Mouse (Mus musculus): ENCODE results near the gene Itgb2. TPM values are rescaled to one million over a fixed set of nuclear protein-coding genes. Genes with fewer than 3 reads are reported as not detected.

Gene Itgb2
- polyA plus RNA-seq, 1 experiment from 2014 or later = 10.3 TPM

DNA sequence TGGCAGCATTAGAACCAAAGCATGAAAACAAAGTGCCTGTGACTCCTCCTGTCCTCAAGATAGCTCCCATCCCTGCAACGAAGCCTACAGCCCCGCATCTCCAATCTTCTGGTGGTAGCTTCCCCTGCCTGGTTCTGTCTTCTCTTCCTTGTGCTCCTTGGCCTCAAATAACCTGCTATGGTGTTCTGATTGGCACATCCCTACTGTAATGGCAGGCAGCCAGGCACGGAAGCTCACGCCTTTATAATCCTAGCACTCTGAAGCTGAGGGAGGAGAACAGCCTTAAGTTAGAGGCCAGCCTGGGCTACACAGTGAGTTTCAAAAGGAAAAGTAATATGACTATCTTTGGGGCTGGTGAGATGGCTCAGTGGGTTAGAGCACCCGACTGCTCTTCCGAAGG lies 25.9 kb upstream of the Itgb2 start:
- no peak for DNase-seq
- Histone ChIP-seq H3K9ac (no peak overlapping the region), H3K27ac (no peak overlapping the region), H3K27me3 (no peaks in the 10 kb centered on the region), H3K4me2 (no peak overlapping the region), H3K36me3 (peaks cover 85% of the 10 kb centered on the region), H3K4me1 (replicated peaks) (peaks cover 10% of the 10 kb centered on the region), H3K4me3 (replicated peaks) (no peak overlapping the region), H3K9me3 (replicated peaks) (no peaks in the 10 kb centered on the region)
- WGBS (ENCODE audit: insufficient replicate concordance) = 84% methylated on average over 6 of the region's 6 CpGs
- no peak for ATAC-seq (ENCODE audit: low read depth)

GRCm38 (mm10) chr10:77506526-77506925 lies 23.5 kb upstream of the Itgb2 start:
- Histone ChIP-seq H3K4me1 (replicated peaks) (peaks cover 22% of the 10 kb centered on the region), H3K36me3 (peaks cover 84% of the 10 kb centered on the region), H3K9ac (no peak overlapping the region), H3K4me3 (replicated peaks) (no peak overlapping the region), H3K27me3 (no peaks in the 10 kb centered on the region), H3K27ac (no peak overlapping the region), H3K9me3 (replicated peaks) (no peaks in the 10 kb centered on the region), H3K4me2 (no peak overlapping the region)
- 80% methylated on average over 5 of the region's 5 CpGs for WGBS (ENCODE audit: insufficient replicate concordance)
- no peak for DNase-seq
- ATAC-seq (ENCODE audit: low read depth) = no peak

DNA sequence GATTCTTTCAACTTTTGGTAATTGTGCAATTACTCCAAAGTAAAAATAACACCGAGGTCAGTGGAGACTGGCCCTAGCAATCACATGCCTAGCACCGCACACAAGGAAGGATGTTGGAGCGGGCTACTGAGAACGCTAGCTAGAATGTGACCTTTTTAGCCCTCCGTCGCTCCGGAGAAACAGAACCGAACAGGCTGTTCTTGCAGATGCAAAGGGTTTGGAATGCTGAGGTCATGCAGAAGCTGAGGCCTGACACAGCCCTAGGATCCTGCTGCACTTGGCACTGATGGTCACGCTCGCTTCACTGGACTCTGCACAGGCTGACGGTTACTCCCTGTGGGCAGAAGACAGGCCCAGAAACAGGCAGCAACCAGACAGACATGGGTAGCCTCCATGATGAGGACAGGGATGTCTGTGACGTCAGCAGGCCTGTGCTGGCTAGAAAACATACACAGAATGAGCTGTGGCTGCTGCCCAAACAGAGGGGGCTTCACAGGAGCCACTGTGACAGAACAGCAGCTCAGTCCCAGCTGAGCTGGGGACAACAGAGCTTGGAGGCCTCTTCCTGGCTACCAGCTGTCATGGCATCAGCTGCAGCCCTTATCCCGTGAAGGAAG lies 23.0 kb upstream of the Itgb2 start:
- no peak for ATAC-seq (ENCODE audit: low read depth)
- no peak overlapping the region for H3K27ac ChIP-seq
- 84% methylated on average over 13 of the region's 13 CpGs for WGBS (ENCODE audit: insufficient replicate concordance)

GRCm38 (mm10) chr10:77507779-77508178 lies 22.3 kb upstream of the Itgb2 start:
- Histone ChIP-seq H3K27ac (no peak overlapping the region), H3K27me3 (no peaks in the 10 kb centered on the region), H3K4me2 (no peak overlapping the region), H3K36me3 (peaks cover 88% of the 10 kb centered on the region), H3K9me3 (replicated peaks) (no peaks in the 10 kb centered on the region), H3K9ac (no peak overlapping the region), H3K4me1 (replicated peaks) (peaks cover 25% of the 10 kb centered on the region), H3K4me3 (replicated peaks) (no peak overlapping the region)
- ATAC-seq (ENCODE audit: low read depth) (no peak), DNase-seq (no peak)
- WGBS (ENCODE audit: insufficient replicate concordance) = 85% methylated on average over 4 of the region's 4 CpGs

More for the DNA sequence above, 23.0 kb upstream of the Itgb2 start:
- no peaks in the 10 kb centered on the region for H3K27me3 ChIP-seq
- no peak overlapping the region for H3K4me3 ChIP-seq (replicated peaks)
- H3K9me3 ChIP-seq (replicated peaks) = no peaks in the 10 kb centered on the region
- DNase-seq = no peak
- peaks cover 84% of the 10 kb centered on the region for H3K36me3 ChIP-seq
- H3K4me2 ChIP-seq = no peak overlapping the region
- H3K9ac ChIP-seq = no peak overlapping the region
- H3K4me1 ChIP-seq (replicated peaks) = peaks cover 25% of the 10 kb centered on the region

GRCm38 (mm10) chr10:77508744-77509143 lies 21.3 kb upstream of the Itgb2 start:
- Histone ChIP-seq H3K27me3 (no peaks in the 10 kb centered on the region), H3K9me3 (replicated peaks) (no peaks in the 10 kb centered on the region), H3K36me3 (peaks cover 88% of the 10 kb centered on the region), H3K9ac (no peak overlapping the region), H3K4me1 (replicated peaks) (peaks cover 25% of the 10 kb centered on the region), H3K4me2 (no peak overlapping the region), H3K4me3 (replicated peaks) (no peak overlapping the region), H3K27ac (no peak overlapping the region)
- ATAC-seq (ENCODE audit: low read depth) (no peak), DNase-seq (no peak)
- WGBS (ENCODE audit: insufficient replicate concordance) = 89% methylated on average over 3 of the region's 3 CpGs

DNA sequence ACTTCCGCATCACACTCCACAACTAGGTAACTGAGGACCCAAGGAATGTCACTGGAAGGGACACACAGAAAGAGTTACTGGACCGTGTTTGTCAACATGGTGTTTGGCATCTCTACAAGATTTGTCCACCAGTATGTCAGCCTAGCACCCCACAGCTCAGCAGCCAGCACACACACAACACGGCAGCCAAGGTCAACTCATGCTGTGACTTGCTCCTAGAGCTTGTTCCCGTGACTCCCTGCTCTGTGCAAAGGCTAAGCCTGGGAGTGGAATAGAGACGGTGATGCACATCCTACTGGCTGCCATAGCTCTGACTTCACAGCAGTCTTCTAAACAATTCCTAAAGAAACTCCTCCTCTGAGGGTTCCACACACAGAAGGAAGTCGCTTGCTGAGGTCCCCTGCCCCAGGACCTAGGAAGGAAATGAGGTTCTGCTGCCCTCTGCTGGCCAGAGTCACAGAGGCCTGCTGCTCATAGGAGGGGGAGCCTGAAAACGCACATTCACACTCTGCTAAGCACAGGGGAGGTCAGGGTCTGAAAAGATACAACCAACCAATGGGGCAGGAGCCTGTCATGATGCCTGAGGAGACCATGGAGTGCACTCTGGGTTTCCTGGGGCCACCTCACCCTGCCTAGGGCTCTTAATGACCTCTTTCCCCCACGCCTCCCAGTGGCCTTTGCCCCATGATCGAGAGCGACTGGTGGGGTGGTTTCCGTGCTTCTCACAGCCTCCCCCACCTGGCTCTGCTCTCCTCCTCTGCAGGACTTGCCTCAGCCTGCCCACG lies 20.5 kb upstream of the Itgb2 start:
- ATAC-seq (ENCODE audit: low read depth) = peak; percentile 66
- Histone ChIP-seq H3K27me3 (no peaks in the 10 kb centered on the region), H3K9ac (no peak overlapping the region), H3K36me3 (peaks cover 88% of the 10 kb centered on the region), H3K4me2 (no peak overlapping the region), H3K9me3 (replicated peaks) (no peaks in the 10 kb centered on the region), H3K4me1 (replicated peaks) (peaks cover 31% of the 10 kb centered on the region), H3K4me3 (replicated peaks) (no peak overlapping the region), H3K27ac (peak overlapping the region; percentile 54)
- WGBS (ENCODE audit: insufficient replicate concordance) = 53% methylated on average over 12 of the region's 12 CpGs
- peak; percentile 50 for DNase-seq

GRCm38 (mm10) chr10:77510225-77510982 lies 19.6 kb upstream of the Itgb2 start:
- ATAC-seq (ENCODE audit: low read depth) = 0 out of 2 replicates have a peak, but pooled peaks have one; percentile 10
- no peak overlapping the region for H3K4me3 ChIP-seq (replicated peaks)
- no peak for DNase-seq
- H3K4me2 ChIP-seq = peak overlapping the region; percentile 12
- peak overlapping the region; percentile 35; the same call in 1 of the 2 replicates for H3K9ac ChIP-seq
- peaks cover 37% of the 10 kb centered on the region for H3K4me1 ChIP-seq (replicated peaks)
- 66% methylated on average over 15 of the region's 15 CpGs for WGBS (ENCODE audit: insufficient replicate concordance)
- peak overlapping the region; percentile 54 for H3K27ac ChIP-seq
- H3K36me3 ChIP-seq = peaks cover 80% of the 10 kb centered on the region
- no peaks in the 10 kb centered on the region for H3K9me3 ChIP-seq (replicated peaks)
- no peaks in the 10 kb centered on the region for H3K27me3 ChIP-seq

DNA sequence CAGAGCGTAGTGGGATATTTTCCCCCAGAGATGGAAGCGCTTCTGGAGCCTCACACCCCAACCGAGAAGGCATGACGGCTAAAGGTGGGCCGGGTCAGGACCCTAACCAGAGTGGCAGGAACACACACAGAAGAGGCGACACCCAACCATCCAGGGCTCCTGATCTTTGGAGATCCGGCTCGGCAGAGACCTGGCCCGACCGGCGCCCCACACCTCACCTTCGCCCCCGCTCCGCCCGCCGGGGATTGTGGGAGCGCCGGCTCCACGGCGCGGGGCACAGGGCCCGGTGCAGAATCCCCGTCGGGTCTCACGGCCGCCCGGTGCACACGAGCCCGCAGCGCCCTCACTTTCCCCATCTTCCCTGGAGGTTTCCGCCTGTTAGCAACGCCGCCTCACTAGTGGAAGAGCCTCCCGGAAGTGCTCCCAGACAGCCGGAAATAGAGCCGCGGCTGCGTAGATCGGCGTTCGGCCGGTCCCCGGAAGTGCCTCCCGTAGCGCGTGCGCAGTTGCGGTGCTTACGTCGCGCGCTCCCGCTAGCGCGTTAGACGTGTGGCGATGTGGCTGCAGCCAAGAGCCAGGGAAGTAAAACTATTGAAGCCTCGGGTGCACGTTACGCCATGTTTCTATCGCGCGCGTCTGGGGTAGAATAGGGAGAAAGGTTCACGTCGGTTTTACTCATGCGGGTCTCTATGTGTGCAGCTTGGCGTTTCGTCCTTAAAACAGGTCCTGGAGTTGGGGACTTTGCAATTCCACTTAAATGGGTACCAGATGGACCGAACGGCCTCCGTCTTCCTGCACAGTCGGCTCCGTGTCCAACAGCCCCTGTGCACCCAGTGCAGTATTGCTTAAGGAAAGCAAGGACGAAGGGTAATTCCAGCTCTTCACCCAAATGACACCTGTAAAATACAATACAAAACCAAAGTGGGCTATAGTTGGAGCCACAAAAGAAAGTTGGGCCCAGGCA lies 14.4 kb upstream of the Itgb2 start, which contains the start of gene Fam207a:
Gene Fam207a, minus strand, starts transcription at position 401 of the 964 bp plus-strand sequence.
- H3K36me3 ChIP-seq = peaks cover 35% of the 10 kb centered on the region
- H3K27ac ChIP-seq = peak within 1 kb of the TSS; percentile 78
- WGBS (ENCODE audit: insufficient replicate concordance) = under 1% methylated on average over 75 of the region's 75 CpGs
- H3K27me3 ChIP-seq = no peaks in the 10 kb centered on the region
- peak; percentile 91 for ATAC-seq (ENCODE audit: low read depth)
- no peaks in the 10 kb centered on the region for H3K9me3 ChIP-seq (replicated peaks)
- peak within 1 kb of the TSS; percentile 96 for H3K4me2 ChIP-seq
- DNase-seq = peak; percentile 91
- H3K4me3 ChIP-seq (replicated peaks) = peak within 1 kb of the TSS; percentile 93
- H3K9ac ChIP-seq = peak within 1 kb of the TSS; percentile 88
- H3K4me1 ChIP-seq (replicated peaks) = peaks cover 48% of the 10 kb centered on the region

GRCm38 (mm10) chr10:77516379-77516951 lies 13.6 kb upstream of the Itgb2 start:
- no peak for DNase-seq
- 50% methylated on average over 14 of the region's 14 CpGs for WGBS (ENCODE audit: insufficient replicate concordance)

GRCm38 (mm10) chr10:77517066-77517620 lies 12.9 kb upstream of the Itgb2 start:
- Histone ChIP-seq H3K9ac (0 out of 2 replicates have a peak overlapping the region, but pooled peaks have one; percentile 88), H3K4me1 (replicated peaks) (peaks cover 39% of the 10 kb centered on the region), H3K4me2 (peak overlapping the region; percentile 96), H3K36me3 (peaks cover 20% of the 10 kb centered on the region), H3K4me3 (replicated peaks) (no peak overlapping the region), H3K27ac (peak overlapping the region; percentile 78), H3K9me3 (replicated peaks) (no peaks in the 10 kb centered on the region), H3K27me3 (peaks cover 8% of the 10 kb centered on the region)
- ATAC-seq (ENCODE audit: low read depth) (no peak), DNase-seq (peak; percentile 46)
- WGBS (ENCODE audit: insufficient replicate concordance) = 23% methylated on average over 20 of the region's 20 CpGs

More at GRCm38 (mm10) chr10:77516379-77516951, 13.6 kb upstream of the Itgb2 start:
- peaks cover under 1% of the 10 kb centered on the region; the same call in 1 of the 2 replicates for H3K27me3 ChIP-seq
- no peaks in the 10 kb centered on the region for H3K9me3 ChIP-seq (replicated peaks)
- peak overlapping the region; percentile 88 for H3K9ac ChIP-seq
- H3K4me3 ChIP-seq (replicated peaks) = peak overlapping the region; percentile 93
- peaks cover 40% of the 10 kb centered on the region for H3K4me1 ChIP-seq (replicated peaks)
- peaks cover 27% of the 10 kb centered on the region for H3K36me3 ChIP-seq
- peak overlapping the region; percentile 78 for H3K27ac ChIP-seq
- peak overlapping the region; percentile 96 for H3K4me2 ChIP-seq
- no peak for ATAC-seq (ENCODE audit: low read depth)

Data from liver, embryonic 13.5 days (tissue).